Mouse (Mus musculus) lung, adult 18-20 months (tissue): ENCODE measurements around the gene Lmf1.

Experiments
- DNase-seq, 2 experiments: peaks; one replicate each; pipeline ENCODE4 v3.0.0; 2022; ENCODE audit warnings: mixed read lengths in 2 of 2

Lmf1 gene

DNA sequence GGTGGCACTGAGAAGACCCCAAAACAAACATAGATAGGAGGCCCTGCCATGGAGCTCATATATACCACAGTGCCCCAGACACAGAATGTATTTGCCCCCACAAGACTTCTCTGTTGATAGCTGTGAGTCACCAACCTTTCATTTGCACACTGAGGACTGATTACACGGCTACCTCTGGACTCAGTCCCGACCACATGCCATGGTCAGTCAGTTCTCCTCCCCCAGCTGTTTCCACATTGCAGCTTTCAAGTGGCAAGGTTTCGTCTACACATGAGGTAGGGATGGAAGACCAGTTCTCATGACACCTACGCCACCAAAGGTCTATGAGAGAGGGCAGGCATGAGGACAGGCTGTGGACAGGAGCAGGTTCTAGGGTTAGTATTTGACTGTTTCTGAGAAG, 132.3 kb downstream of the Lmf1 start:
- no peak for DNase-seq
